Mouse (Mus musculus) kidney, adult 2 months (tissue): ENCODE data around the gene Cemip2.

Experiments
- CTCF ChIP-seq: fragments of 200-500 bp; conservative IDR thresholded peaks from 2 replicates; pipeline ENCODE4 v1.5.1; 2011; ENCODE audit warnings: low read depth, mild to moderate bottlenecking, control low read depth, low read length, moderate library complexity, mixed read lengths; ENCODE audit not compliant: insufficient read depth, insufficient read length
- POLR2A ChIP-seq: fragments of 200-500 bp; IDR thresholded peaks from one replicate; pipeline ENCODE4 v1.6.1; 2011; ENCODE audit warnings: low read depth, low read length, control low read depth

DNA sequence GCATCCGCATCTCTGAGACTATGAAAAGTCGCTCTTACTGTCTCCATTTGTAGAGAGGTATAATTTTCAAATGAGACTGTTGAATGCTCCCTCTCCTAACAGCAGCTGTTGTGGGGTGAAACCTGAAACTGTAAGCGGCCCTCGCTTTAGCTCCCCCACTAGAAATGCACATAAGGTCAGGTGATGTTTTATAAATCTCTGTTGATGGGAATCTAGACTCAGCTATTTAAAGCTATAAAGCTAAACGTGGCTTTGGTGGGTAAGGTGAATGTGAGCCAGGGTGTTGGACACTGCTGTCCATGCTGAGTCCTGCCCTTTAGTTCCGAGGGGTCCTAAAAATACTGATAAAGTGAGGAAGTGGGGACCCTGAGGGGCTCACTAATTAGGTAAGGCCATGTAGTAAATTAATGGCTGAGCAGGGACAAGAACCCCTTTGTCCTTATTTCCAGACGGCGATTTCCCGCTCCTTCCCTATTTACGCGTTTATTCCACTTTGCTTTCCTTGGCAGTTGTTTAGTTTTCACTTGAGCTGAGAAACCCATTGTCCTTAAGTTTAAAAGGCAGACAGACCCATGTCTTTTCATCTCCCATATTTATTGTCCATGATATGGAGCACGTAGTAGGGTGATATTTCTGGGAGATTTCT lies 3.8 kb downstream of the Cemip2 start:
- TF ChIP-seq CTCF (no peak), POLR2A (no peak)
